Mouse (Mus musculus): ENCODE data around the gene Arid1b. TPM values are rescaled to one million over a fixed set of nuclear protein-coding genes. Genes with fewer than 3 reads are reported as not detected.

Arid1b gene
- polyA plus RNA-seq, 1 experiment from 2014 or later, result 17.4 TPM

DNA sequence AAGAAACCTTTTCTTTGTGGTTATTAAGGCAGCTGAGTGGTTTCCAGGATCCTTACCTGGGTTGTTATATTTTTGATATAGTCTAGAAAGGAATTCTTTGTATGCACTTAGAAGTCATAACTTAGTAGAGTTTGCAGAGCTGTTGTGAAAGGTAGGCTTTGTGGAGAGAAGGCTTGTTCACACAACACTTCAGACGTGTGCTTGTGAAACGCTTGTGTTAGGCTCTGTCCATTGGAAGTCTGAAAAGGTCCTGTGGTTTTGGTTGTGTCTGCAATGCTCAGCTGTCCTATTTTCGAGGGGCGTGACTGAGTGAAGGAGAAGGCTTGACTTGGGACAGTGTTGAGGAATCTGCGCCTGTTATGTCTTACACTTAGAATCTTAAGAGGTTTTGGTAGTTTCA is 51.5 kb downstream of the Arid1b start:
- Histone ChIP-seq H3K36me3 (peaks cover 14% of the 10 kb centered on the region; the same call in 1 of the 2 replicates), H3K27ac (replicated peaks) (no peak overlapping the region), H3K9me3 (no peaks in the 10 kb centered on the region), H3K4me2 (replicated peaks) (no peak overlapping the region), H3K9ac (replicated peaks) (no peak overlapping the region), H3K27me3 (no peaks in the 10 kb centered on the region), H3K4me1 (peaks cover 16% of the 10 kb centered on the region), H3K4me3 (no peak overlapping the region)
- WGBS, result 89% methylated on average over 5 of the region's 5 CpGs
- no peak for ATAC-seq (ENCODE audit: low FRiP score, low read depth)

DNA sequence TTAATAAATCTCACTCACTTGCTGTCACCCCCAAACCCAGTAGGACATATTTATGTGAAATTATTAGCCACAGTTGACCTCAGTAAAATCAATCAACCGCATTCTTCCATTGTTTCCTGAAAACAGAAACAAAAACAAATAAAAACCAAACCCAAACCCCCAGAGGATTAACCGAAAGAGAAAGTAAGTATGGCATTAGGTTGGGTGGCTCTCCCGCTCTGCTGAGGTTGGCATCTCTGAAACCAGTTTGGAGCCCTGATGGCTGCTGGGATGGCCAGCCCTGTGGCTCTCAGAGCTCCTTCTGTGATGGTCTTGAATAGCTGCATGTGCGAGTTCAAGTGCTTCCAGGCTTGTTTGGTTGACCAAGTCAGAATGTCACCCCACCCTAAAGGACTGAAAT is 53.2 kb downstream of the Arid1b start:
- no peak for ATAC-seq (ENCODE audit: low FRiP score, low read depth)
- no peak overlapping the region for H3K27ac ChIP-seq (replicated peaks)
- 92% methylated on average over 4 of the region's 4 CpGs for WGBS
- peaks cover 32% of the 10 kb centered on the region for H3K4me1 ChIP-seq
- 0 out of 2 replicates have a peak, but pooled peaks cover 6% of the 10 kb centered on the region for H3K36me3 ChIP-seq
- no peak overlapping the region for H3K4me2 ChIP-seq (replicated peaks)
- no peak overlapping the region for H3K9ac ChIP-seq (replicated peaks)
- H3K9me3 ChIP-seq, result no peaks in the 10 kb centered on the region
- H3K4me3 ChIP-seq, result no peak overlapping the region
- H3K27me3 ChIP-seq, result 0 out of 2 replicates have a peak, but pooled peaks cover 4% of the 10 kb centered on the region

DNA sequence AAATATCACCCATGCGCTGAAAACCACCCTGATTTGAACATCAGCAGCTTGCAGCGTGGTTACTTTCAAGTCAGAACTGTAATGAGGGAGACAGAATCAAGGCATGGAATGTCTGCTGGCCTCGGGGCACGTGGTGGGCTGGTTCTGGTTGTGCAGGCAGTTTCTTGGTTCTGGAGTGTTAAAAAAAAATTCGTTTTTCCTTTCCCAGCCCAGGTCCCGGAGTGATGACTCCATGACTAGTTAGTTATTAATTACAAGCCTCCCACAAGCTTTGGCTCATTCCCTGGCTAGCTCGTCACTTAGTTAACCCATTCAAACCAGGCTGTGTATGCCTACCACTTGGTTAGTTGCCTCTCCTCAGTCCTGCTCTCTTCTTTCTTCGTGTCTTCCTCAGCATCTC is 56.1 kb downstream of the Arid1b start:
- peaks cover 25% of the 10 kb centered on the region for H3K27me3 ChIP-seq
- WGBS, result 92% methylated on average over 8 of the region's 8 CpGs
- H3K9ac ChIP-seq (replicated peaks), result no peak overlapping the region
- ATAC-seq (ENCODE audit: low FRiP score, low read depth), result no peak
- H3K9me3 ChIP-seq, result no peaks in the 10 kb centered on the region
- no peak overlapping the region for H3K4me3 ChIP-seq
- peaks cover 34% of the 10 kb centered on the region for H3K4me1 ChIP-seq
- H3K4me2 ChIP-seq (replicated peaks), result no peak overlapping the region
- no peak overlapping the region for H3K27ac ChIP-seq (replicated peaks)
- 0 out of 2 replicates have a peak, but pooled peaks cover 6% of the 10 kb centered on the region for H3K36me3 ChIP-seq

DNA sequence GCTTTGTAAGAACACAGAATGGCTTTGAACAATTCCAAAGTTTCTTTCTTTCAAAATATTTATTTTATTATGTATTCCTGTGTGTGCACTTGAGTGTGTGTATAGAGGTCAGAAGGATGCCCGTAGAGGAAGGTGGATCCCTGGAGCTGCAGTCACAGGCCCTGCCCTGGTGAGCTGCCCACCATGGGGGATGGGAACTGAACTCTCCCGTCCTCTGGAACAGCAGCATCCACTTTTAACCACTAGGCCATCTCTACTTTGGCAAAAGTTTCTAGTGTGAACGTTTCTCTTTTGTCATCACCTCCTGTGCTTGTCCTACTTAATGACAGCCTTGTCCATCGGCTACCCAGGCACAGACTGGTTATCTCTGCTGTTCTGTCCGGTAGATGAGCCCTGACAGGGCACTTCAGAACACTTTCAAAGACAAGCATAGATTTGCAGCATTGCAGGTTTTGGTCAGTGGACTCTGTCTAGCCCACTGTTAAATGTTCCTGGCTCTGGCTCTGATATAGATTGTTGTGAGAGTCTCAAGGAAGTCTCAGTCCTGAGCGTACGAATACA is 56.9 kb downstream of the Arid1b start:
- Histone ChIP-seq H3K9me3 (no peaks in the 10 kb centered on the region), H3K27ac (replicated peaks) (no peak overlapping the region), H3K27me3 (peaks cover 33% of the 10 kb centered on the region), H3K4me3 (no peak overlapping the region), H3K9ac (replicated peaks) (no peak overlapping the region), H3K4me1 (peaks cover 38% of the 10 kb centered on the region), H3K36me3 (0 out of 2 replicates have a peak, but pooled peaks cover 6% of the 10 kb centered on the region), H3K4me2 (replicated peaks) (no peak overlapping the region)
- ATAC-seq (ENCODE audit: low FRiP score, low read depth), result no peak
- WGBS, result 75% methylated on average over 7 of the region's 7 CpGs

DNA sequence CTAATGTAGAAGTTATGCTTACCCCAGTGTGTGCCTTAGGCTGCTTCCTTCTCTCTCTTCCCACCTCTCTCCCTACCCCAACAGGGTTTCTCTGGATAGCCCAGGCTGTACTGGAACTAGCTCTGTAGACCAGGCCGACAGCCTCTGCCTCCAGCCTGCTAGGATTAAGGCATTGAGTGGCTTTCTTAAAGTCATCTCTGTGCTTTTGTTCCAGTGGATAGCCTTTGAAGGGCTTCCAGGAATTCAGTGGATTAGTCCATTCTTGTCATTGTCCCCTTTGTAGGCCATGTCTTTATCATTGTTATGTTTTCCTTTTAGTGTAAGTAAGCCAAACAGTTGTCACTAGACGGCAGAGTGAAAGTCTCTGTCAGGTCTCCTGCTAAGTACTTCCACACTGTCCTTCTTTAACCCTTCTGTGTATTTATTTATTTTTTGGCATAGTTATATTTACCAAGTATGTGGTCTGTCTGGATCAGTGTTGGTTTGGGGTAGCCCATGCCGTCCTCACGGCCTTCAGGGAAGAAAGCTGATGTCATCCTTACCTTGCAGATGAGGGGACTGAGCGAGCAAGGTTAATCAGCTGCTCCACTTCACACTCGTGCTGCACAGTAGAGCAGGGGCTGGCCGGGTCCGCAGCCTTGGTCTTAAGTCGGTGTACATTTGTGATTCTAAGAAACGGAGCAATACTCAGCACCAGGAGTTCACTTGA is 58.1 kb downstream of the Arid1b start:
- 0 out of 2 replicates have a peak, but pooled peaks cover 6% of the 10 kb centered on the region for H3K36me3 ChIP-seq
- H3K4me1 ChIP-seq, result peaks cover 46% of the 10 kb centered on the region
- peaks cover 40% of the 10 kb centered on the region for H3K27me3 ChIP-seq
- WGBS, result 43% methylated on average over 10 of the region's 10 CpGs
- no peak overlapping the region for H3K4me3 ChIP-seq
- no peak overlapping the region for H3K4me2 ChIP-seq (replicated peaks)
- no peak for ATAC-seq (ENCODE audit: low FRiP score, low read depth)
- H3K9ac ChIP-seq (replicated peaks), result no peak overlapping the region
- no peak overlapping the region for H3K27ac ChIP-seq (replicated peaks)
- no peaks in the 10 kb centered on the region for H3K9me3 ChIP-seq

DNA sequence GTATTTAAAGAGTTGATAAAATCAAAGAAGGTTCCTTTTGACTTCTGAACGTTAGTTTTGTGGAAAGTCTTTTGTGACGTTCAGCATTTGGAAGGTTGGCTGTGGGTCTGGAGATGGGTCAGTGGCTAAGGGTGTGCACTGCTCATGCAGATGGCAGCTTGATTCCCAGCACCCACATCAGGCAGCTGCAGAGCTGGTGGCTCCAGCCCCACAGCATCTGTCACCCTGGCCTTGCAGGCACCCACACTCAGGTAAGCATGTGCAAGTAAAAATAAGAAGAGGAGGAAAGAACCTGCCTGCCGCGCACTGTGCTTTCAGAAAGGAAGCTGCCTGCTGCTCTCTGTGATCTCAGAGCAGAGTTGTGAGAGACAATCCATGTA is 58.7 kb downstream of the Arid1b start:
- Histone ChIP-seq H3K27ac (replicated peaks) (no peak overlapping the region), H3K9ac (replicated peaks) (no peak overlapping the region), H3K4me2 (replicated peaks) (no peak overlapping the region), H3K36me3 (0 out of 2 replicates have a peak, but pooled peaks cover 6% of the 10 kb centered on the region), H3K9me3 (no peaks in the 10 kb centered on the region), H3K4me3 (no peak overlapping the region), H3K4me1 (peaks cover 51% of the 10 kb centered on the region), H3K27me3 (peaks cover 40% of the 10 kb centered on the region)
- no peak for ATAC-seq (ENCODE audit: low FRiP score, low read depth)
- WGBS, result 80% methylated on average over 4 of the region's 4 CpGs

DNA sequence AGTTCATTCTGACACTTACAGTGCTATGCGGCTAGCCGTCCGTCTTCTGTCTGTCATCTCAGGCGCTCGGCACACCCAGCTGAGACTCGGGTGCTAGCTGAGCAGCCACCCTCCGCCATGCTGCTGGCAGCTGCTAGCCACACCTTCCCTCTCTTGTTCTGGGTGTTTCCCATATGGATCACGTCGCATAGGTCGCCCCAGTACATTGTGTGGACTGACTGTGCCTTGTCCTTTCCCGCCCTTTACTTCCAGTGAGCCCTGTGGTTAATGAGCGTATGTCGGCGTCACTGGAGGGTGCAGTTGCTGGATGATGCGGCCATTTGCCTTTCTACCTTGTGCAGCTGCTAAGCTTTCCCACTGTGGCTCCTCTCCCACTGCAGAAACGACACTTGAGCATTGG is 59.1 kb downstream of the Arid1b start:
- Histone ChIP-seq H3K4me2 (replicated peaks) (no peak overlapping the region), H3K9ac (replicated peaks) (no peak overlapping the region), H3K4me3 (no peak overlapping the region), H3K4me1 (peaks cover 55% of the 10 kb centered on the region), H3K27me3 (peaks cover 40% of the 10 kb centered on the region), H3K9me3 (no peaks in the 10 kb centered on the region), H3K36me3 (0 out of 2 replicates have a peak, but pooled peaks cover 6% of the 10 kb centered on the region), H3K27ac (replicated peaks) (no peak overlapping the region)
- ATAC-seq (ENCODE audit: low FRiP score, low read depth), result no peak
- 81% methylated on average over 16 of the region's 16 CpGs for WGBS

DNA sequence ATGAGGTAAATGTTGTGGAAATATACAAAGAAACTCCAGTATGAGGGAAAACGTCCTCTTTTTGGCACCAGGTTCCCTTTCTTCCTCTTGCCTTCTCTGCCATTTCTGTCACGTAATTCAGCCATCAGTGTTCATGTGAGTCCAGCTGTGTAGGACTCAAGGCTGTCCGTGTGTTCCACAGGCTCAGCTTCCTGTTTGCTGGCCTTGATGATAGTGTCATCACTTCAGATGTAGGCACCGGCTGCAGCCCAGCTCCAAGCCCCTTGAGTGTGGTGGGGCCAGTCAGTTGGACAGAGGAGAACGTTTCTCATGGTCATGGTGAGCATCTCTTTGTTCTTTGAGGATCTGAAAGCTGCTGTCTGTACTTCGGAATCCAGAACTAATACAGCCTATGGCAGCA is 61.3 kb downstream of the Arid1b start:
- H3K4me1 ChIP-seq, result peaks cover 75% of the 10 kb centered on the region
- H3K27ac ChIP-seq (replicated peaks), result no peak overlapping the region
- no peak for ATAC-seq (ENCODE audit: low FRiP score, low read depth)

DNA sequence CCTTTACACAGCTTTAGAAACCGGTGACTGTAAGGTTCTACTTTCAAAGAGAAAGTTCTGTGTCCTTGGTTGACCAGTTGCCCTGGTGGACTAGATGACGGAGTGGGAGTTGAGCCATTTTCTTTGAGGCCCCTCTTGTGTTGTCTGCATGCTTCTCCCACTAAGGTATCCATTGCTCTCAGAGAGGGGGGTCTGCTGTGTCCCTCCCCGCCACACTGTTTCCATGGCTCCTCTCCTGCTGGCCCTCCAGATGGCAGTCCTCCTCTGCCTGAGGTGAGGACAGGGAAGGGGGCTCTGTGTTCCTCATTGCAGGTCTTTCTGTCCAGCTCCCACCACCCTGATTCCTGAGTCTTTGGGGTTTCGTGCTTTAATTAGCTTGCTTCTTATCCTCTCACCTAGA is 62.5 kb downstream of the Arid1b start:
- Histone ChIP-seq H3K4me3 (no peak overlapping the region), H3K9ac (replicated peaks) (no peak overlapping the region), H3K4me1 (peaks cover 68% of the 10 kb centered on the region), H3K4me2 (replicated peaks) (no peak overlapping the region), H3K9me3 (no peaks in the 10 kb centered on the region), H3K27me3 (peaks cover 51% of the 10 kb centered on the region), H3K27ac (replicated peaks) (no peak overlapping the region), H3K36me3 (no peaks in the 10 kb centered on the region)
- WGBS, result 76% methylated on average over 4 of the region's 4 CpGs
- ATAC-seq (ENCODE audit: low FRiP score, low read depth), result no peak

More for the DNA sequence above, 61.3 kb downstream of the Arid1b start:
- no peaks in the 10 kb centered on the region for H3K9me3 ChIP-seq
- H3K36me3 ChIP-seq, result 0 out of 2 replicates have a peak, but pooled peaks cover 6% of the 10 kb centered on the region
- 82% methylated on average over 6 of the region's 6 CpGs for WGBS
- peaks cover 51% of the 10 kb centered on the region for H3K27me3 ChIP-seq
- H3K4me3 ChIP-seq, result no peak overlapping the region
- H3K9ac ChIP-seq (replicated peaks), result no peak overlapping the region
- H3K4me2 ChIP-seq (replicated peaks), result no peak overlapping the region

DNA sequence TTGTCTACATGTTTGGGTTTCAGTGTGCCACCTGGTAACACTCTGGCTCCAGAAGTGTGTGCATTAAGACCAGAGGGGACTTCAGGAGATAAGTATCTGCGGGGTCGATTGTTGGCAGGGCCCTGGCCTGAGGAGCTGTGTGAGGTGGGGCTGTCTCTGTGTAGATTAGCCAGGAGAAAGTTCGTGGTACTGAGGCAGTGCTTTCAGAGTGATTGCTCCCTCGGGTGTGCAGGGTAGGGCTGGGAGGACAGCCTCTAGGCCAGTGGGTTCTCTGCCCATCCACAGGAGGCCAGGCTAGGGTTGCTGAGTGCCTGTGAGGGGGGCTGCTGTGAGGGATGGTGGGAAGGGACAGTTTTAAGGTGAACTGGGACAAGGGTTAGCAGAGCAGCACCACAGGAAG is 63.2 kb downstream of the Arid1b start:
- peaks cover 63% of the 10 kb centered on the region for H3K4me1 ChIP-seq
- peak overlapping the region; percentile 39; the same call in 1 of the 2 replicates for H3K9ac ChIP-seq (replicated peaks)
- peaks cover 52% of the 10 kb centered on the region for H3K27me3 ChIP-seq
- WGBS, result 25% methylated on average over 4 of the region's 4 CpGs
- peak overlapping the region; percentile 65; the same call in 1 of the 2 replicates for H3K27ac ChIP-seq (replicated peaks)
- H3K4me2 ChIP-seq (replicated peaks), result peak overlapping the region; percentile 6; the same call in 1 of the 2 replicates
- no peaks in the 10 kb centered on the region for H3K9me3 ChIP-seq
- ATAC-seq (ENCODE audit: low FRiP score, low read depth), result no peak
- H3K36me3 ChIP-seq, result no peaks in the 10 kb centered on the region
- no peak overlapping the region for H3K4me3 ChIP-seq

DNA sequence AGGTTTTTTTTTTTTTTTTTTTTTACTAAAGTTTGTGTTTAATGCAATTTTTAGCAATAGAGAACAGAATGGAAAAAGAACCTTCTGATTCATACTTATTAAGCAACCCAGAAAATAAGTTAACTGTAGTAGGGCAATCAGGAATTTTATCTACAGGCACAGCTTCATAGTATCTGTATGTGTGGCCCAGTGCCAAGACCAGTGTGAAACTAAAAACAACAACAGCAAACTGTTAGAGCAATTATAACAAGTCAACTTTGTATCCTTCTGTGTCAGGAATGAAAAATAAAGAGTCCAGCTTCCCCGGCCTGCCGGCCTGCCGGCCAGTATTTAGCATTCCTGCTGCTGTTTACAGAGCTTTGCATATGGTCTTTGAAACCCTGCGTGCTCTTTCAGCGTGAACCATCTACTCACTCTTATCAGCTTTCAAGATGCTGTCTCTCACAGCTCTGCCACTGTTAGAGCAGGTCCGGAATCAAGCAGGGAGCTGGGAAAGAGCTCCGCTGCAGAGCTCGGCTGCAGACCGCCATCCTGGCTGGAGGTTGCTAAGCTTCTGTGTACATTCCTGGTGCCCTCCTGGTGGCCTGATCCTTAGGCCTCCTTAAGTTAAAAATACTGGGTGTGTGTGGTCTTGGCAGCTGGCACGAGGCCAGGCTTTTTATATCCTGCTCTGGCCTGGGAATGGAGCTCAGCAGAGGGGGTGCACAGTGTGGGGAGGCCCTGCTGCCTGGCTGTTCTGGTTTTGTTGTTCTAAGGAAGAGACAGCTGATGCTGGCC is 64.0 kb downstream of the Arid1b start:
- WGBS, result 1% methylated on average over 10 of the region's 10 CpGs
- ATAC-seq (ENCODE audit: low FRiP score, low read depth), result peak; percentile 79
- no peaks in the 10 kb centered on the region for H3K9me3 ChIP-seq
- no peak overlapping the region for H3K9ac ChIP-seq (replicated peaks)
- H3K4me3 ChIP-seq, result no peak overlapping the region
- H3K4me1 ChIP-seq, result peaks cover 55% of the 10 kb centered on the region
- peak overlapping the region; percentile 29 for H3K4me2 ChIP-seq (replicated peaks)
- no peaks in the 10 kb centered on the region for H3K36me3 ChIP-seq
- H3K27ac ChIP-seq (replicated peaks), result peak overlapping the region; percentile 66
- peaks cover 50% of the 10 kb centered on the region for H3K27me3 ChIP-seq

DNA sequence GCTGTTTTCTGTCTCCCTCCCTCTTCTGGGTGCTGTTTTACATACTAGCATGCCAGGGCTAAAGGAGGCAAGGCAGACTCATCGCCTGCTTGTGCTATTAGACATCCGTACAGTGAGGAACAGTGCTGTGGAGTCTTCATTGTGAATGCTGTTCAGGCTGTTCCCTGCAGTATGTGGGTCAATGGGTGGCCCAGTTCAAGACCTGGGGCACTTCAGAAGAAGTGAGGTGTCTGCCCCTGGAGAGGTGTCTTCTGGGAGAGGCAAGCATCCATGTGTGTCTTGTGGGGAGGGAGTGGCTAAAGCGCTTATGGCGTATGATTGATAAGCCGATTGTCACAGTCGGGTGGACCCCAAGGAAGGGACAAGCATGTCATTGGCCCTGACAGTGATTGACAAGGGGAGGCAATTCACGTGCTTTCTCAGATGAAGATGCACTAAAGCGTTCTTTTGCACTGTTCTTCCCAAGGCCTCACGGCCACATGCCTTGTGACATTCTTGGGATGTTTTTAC is 65.0 kb downstream of the Arid1b start:
- ATAC-seq (ENCODE audit: low FRiP score, low read depth), result peak; percentile 50; the same call in 1 of the 2 replicates
- H3K9me3 ChIP-seq, result no peaks in the 10 kb centered on the region

More for the DNA sequence above, 65.0 kb downstream of the Arid1b start:
- H3K9ac ChIP-seq (replicated peaks), result no peak overlapping the region
- no peak overlapping the region for H3K4me3 ChIP-seq
- H3K36me3 ChIP-seq, result no peaks in the 10 kb centered on the region
- no peak overlapping the region for H3K4me2 ChIP-seq (replicated peaks)
- peaks cover 46% of the 10 kb centered on the region for H3K27me3 ChIP-seq
- peaks cover 50% of the 10 kb centered on the region for H3K4me1 ChIP-seq
- no peak overlapping the region for H3K27ac ChIP-seq (replicated peaks)
- WGBS, result 42% methylated on average over 9 of the region's 9 CpGs

All from midbrain, embryonic 12.5 days (tissue).